Mouse (Mus musculus): Measurements from ENCODE around the gene Kcnk2. TPM values are rescaled to one million over a fixed set of nuclear protein-coding genes. Genes with fewer than 3 reads are reported as not detected.

Kcnk2 gene
- polyA plus RNA-seq, 1 experiment from 2014 or later = 3.7 TPM

DNA sequence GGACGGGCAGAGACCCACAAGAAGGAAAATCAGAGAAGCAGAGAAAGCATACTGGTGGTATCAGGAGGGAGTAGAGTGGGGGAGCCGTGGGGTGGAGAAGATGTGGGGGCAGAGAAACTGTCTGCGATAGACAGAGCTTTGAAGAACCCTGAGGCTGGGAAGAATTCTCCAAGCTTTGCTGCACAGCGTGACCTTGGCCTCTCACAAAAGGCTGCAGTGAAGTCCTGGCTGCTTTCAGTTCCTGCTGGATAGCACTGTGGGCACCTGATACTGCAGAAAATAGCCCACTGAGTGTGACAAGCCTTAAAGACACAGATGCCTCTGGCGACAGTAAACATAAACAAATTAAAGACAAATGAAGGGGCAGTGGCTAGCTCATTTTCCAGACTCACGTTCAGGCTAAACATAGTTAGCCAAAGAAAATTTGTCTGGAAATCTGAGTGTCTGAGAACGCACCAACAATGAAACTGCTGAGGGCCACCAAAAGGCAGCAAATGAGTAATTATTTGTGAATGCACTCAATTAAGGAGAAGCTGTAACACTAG, 216.8 kb downstream of the Kcnk2 start:
- Histone ChIP-seq H3K27ac (ENCODE audit: low read depth, low read length) (no peak overlapping the region), H3K9me3 (ENCODE audit: control insufficient read depth, low read length) (no peaks in the 10 kb centered on the region), H3K4me2 (ENCODE audit: low read depth) (no peak overlapping the region), H3K36me3 (ENCODE audit: control insufficient read depth, insufficient read depth, low read length) (no peaks in the 10 kb centered on the region), H3K9ac (ENCODE audit: low read length) (no peak overlapping the region), H3K4me1 (ENCODE audit: control insufficient read depth, insufficient read depth, low read length) (no peaks in the 10 kb centered on the region), H3K27me3 (ENCODE audit: control insufficient read depth, insufficient read depth, low read length) (no peaks in the 10 kb centered on the region), H3K4me3 (ENCODE audit: low read depth, low read length) (no peak overlapping the region)
- DNase-seq (ENCODE audit: low spot score) (no peak), ATAC-seq (ENCODE audit: insufficient read depth, low FRiP score, low TSS enrichment) (no peak)
- WGBS = 58% methylated on average over 7 of the region's 7 CpGs

DNA sequence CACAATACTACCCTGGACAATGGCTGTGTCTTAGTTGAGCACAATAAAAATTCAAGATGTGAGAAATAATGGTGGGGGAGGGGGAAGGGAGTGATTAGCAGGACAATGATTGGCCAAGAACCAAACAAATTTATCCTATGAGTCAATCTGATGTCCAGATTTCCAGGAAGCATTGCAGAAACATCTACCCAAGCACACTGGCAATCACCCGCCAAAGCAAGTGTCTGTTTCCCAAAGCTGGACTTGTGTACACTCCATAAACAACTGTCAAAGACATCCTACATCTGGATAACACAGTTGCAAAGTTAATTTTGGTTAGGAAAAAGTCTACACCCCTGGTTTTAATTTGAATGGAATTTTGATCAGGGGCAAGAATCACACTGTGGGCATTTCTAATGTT, 224.3 kb downstream of the Kcnk2 start:
- Histone ChIP-seq H3K9me3 (ENCODE audit: control insufficient read depth, low read length) (no peaks in the 10 kb centered on the region), H3K27ac (ENCODE audit: low read depth, low read length) (no peak overlapping the region), H3K4me1 (ENCODE audit: control insufficient read depth, insufficient read depth, low read length) (no peaks in the 10 kb centered on the region; the same call in 1 of the 2 replicates), H3K36me3 (ENCODE audit: control insufficient read depth, insufficient read depth, low read length) (no peaks in the 10 kb centered on the region), H3K9ac (ENCODE audit: low read length) (no peak overlapping the region), H3K27me3 (ENCODE audit: control insufficient read depth, insufficient read depth, low read length) (no peaks in the 10 kb centered on the region), H3K4me2 (ENCODE audit: low read depth) (no peak overlapping the region), H3K4me3 (ENCODE audit: low read depth, low read length) (no peak overlapping the region)
- ATAC-seq (ENCODE audit: insufficient read depth, low FRiP score, low TSS enrichment) (no peak), DNase-seq (ENCODE audit: low spot score) (no peak)
- WGBS = 97% methylated on average over 1 of the region's 1 CpGs

DNA sequence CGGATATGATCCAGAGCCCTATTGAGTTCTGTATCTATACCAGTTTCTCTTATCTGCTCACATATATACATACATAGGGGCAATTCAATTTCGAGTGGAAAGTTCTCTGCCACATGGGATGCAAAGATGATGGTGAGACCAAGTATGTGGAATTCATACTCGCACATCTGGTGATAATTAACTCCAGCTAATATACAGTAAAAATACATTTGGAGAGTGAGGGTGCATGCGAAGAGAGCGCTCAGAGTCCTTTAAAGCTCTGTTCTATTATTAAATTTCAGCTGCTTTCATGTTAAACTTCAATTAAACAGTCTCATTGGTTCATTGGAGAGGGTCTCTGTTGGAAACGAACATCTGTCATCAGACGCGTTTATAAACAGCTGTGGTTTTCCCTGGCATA, 228.6 kb downstream of the Kcnk2 start:
- Histone ChIP-seq H3K9me3 (ENCODE audit: control insufficient read depth, low read length) (no peaks in the 10 kb centered on the region), H3K27ac (ENCODE audit: low read depth, low read length) (no peak overlapping the region), H3K36me3 (ENCODE audit: control insufficient read depth, insufficient read depth, low read length) (no peaks in the 10 kb centered on the region), H3K4me2 (ENCODE audit: low read depth) (no peak overlapping the region), H3K4me3 (ENCODE audit: low read depth, low read length) (no peak overlapping the region), H3K27me3 (ENCODE audit: control insufficient read depth, insufficient read depth, low read length) (no peaks in the 10 kb centered on the region), H3K9ac (ENCODE audit: low read length) (no peak overlapping the region), H3K4me1 (ENCODE audit: control insufficient read depth, insufficient read depth, low read length) (no peaks in the 10 kb centered on the region; the same call in 1 of the 2 replicates)
- no peak for ATAC-seq (ENCODE audit: insufficient read depth, low FRiP score, low TSS enrichment)
- WGBS = 76% methylated on average over 8 of the region's 8 CpGs
- DNase-seq (ENCODE audit: low spot score) = no peak

DNA sequence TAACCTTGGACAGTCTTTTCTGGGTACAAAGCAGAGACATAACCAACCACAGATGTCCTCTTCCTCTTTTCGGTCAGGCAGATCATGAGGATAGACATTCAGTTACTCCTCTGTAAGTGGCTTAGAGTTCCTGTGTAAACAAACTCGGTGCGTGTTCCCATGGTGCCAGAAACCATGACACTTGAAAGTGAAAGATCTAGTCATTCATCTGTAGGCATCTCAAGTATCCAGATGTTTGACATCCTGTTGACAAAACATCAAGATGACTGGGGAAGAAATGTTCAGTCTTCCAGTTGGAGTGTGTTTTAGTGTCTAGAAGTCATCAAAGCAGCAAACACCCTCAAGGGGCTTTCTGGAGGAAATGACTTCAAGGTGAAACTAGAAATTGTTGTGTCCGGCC, 230.9 kb downstream of the Kcnk2 start:
- Histone ChIP-seq H3K27me3 (ENCODE audit: control insufficient read depth, insufficient read depth, low read length) (no peaks in the 10 kb centered on the region), H3K4me3 (ENCODE audit: low read depth, low read length) (no peak overlapping the region), H3K9ac (ENCODE audit: low read length) (no peak overlapping the region), H3K27ac (ENCODE audit: low read depth, low read length) (no peak overlapping the region), H3K9me3 (ENCODE audit: control insufficient read depth, low read length) (no peaks in the 10 kb centered on the region), H3K36me3 (ENCODE audit: control insufficient read depth, insufficient read depth, low read length) (no peaks in the 10 kb centered on the region), H3K4me1 (ENCODE audit: control insufficient read depth, insufficient read depth, low read length) (no peaks in the 10 kb centered on the region; the same call in 1 of the 2 replicates), H3K4me2 (ENCODE audit: low read depth) (no peak overlapping the region)
- DNase-seq (ENCODE audit: low spot score) (no peak), ATAC-seq (ENCODE audit: insufficient read depth, low FRiP score, low TSS enrichment) (no peak)
- 67% methylated on average over 4 of the region's 4 CpGs for WGBS

DNA sequence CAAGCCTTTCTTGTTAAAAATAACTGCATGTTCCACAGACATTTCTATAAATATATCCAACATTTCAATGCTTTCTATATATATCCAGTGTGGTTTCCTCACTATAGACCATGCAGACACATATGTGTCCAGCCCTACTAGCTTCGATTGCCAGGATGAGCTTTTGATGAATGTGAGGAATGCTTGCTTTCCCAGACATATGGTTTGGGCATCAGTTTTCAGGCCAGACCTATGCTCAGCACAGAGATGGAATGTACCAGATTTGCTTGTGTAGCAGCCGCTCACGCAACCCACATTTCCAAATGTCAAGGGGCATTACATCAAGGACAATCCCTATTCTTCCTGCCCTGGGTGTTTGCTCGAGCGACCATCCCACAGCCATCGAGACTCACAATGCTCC, 236.3 kb downstream of the Kcnk2 start:
- Histone ChIP-seq H3K36me3 (ENCODE audit: control insufficient read depth, insufficient read depth, low read length) (no peaks in the 10 kb centered on the region), H3K4me2 (ENCODE audit: low read depth) (no peak overlapping the region), H3K9ac (ENCODE audit: low read length) (no peak overlapping the region), H3K27me3 (ENCODE audit: control insufficient read depth, insufficient read depth, low read length) (no peaks in the 10 kb centered on the region), H3K4me3 (ENCODE audit: low read depth, low read length) (no peak overlapping the region), H3K4me1 (ENCODE audit: control insufficient read depth, insufficient read depth, low read length) (no peaks in the 10 kb centered on the region), H3K9me3 (ENCODE audit: control insufficient read depth, low read length) (no peaks in the 10 kb centered on the region), H3K27ac (ENCODE audit: low read depth, low read length) (no peak overlapping the region)
- ATAC-seq (ENCODE audit: insufficient read depth, low FRiP score, low TSS enrichment) (no peak), DNase-seq (ENCODE audit: low spot score) (no peak)
- WGBS = 74% methylated on average over 6 of the region's 6 CpGs

DNA sequence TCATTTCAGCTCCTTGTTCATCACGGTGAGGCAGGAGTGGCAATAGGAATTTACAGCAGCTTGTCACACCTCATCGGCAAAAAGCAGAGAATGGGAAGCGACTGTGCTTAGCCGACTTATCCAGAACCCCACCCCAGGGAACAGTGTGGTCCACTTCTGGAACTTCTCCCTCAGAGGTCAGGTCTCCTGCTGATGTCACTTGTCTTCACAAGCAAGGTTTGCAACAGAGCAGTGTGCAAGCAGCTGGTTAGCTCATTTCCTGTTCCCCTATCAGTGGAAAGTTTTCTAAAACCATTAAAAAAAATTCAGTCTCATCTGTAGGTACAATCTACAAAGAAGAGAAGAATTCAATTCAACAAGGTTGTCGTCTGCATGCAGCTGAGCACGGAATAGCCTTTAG, 236.9 kb downstream of the Kcnk2 start:
- ATAC-seq (ENCODE audit: insufficient read depth, low FRiP score, low TSS enrichment) (no peak), DNase-seq (ENCODE audit: low spot score) (no peak)
- no peaks in the 10 kb centered on the region for H3K4me1 ChIP-seq (ENCODE audit: control insufficient read depth, insufficient read depth, low read length)
- WGBS = 53% methylated on average over 6 of the region's 6 CpGs
- H3K27me3 ChIP-seq (ENCODE audit: control insufficient read depth, insufficient read depth, low read length) = no peaks in the 10 kb centered on the region
- no peak overlapping the region for H3K9ac ChIP-seq (ENCODE audit: low read length)
- no peak overlapping the region for H3K4me2 ChIP-seq (ENCODE audit: low read depth)
- no peaks in the 10 kb centered on the region for H3K36me3 ChIP-seq (ENCODE audit: control insufficient read depth, insufficient read depth, low read length)
- H3K9me3 ChIP-seq (ENCODE audit: control insufficient read depth, low read length) = no peaks in the 10 kb centered on the region
- H3K27ac ChIP-seq (ENCODE audit: low read depth, low read length) = no peak overlapping the region
- no peak overlapping the region for H3K4me3 ChIP-seq (ENCODE audit: low read depth, low read length)

DNA sequence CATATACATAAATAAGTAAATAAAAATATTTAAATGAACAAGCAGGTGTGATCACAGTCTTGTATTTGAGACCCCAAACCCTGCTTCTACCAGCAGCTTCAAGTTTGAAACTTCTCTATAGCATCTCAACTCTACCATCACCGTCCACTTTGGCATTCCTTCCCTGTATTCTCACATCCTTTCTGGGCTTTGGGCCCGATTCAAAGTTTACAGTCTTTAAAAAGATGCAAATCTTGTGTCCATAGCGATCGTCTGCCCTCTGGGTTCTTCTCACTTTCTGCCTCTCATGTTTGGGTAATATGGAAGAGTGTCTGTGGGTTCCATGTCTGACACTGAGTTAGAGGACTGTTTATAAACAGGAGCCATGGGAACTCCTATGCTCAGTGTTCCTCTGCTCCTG, 237.4 kb downstream of the Kcnk2 start:
- Histone ChIP-seq H3K27me3 (ENCODE audit: control insufficient read depth, insufficient read depth, low read length) (no peaks in the 10 kb centered on the region), H3K27ac (ENCODE audit: low read depth, low read length) (no peak overlapping the region), H3K9me3 (ENCODE audit: control insufficient read depth, low read length) (no peaks in the 10 kb centered on the region), H3K36me3 (ENCODE audit: control insufficient read depth, insufficient read depth, low read length) (no peaks in the 10 kb centered on the region), H3K9ac (ENCODE audit: low read length) (no peak overlapping the region), H3K4me1 (ENCODE audit: control insufficient read depth, insufficient read depth, low read length) (no peaks in the 10 kb centered on the region), H3K4me2 (ENCODE audit: low read depth) (no peak overlapping the region), H3K4me3 (ENCODE audit: low read depth, low read length) (no peak overlapping the region)
- no peak for ATAC-seq (ENCODE audit: insufficient read depth, low FRiP score, low TSS enrichment)
- 87% methylated on average over 4 of the region's 4 CpGs for WGBS
- DNase-seq (ENCODE audit: low spot score) = no peak

DNA sequence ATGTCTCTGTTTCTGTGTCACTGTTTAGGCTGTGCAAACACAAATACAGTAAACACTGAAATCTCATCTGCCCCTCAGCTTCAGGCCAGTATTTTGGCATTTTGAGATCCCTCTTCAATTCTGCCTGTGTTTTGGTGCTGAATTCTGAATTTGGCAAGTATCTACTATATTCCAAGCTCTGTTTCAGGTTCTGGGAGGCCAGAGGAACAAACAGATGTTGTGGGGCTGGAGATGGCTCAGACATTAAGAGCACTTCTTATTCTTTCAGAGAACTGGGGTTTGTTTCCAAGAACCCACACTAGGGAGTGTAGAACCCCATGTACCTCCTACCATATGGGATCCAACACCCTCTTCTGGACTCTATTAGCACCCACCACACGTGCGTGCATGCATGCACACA, 237.8 kb downstream of the Kcnk2 start:
- ATAC-seq (ENCODE audit: insufficient read depth, low FRiP score, low TSS enrichment) (no peak), DNase-seq (ENCODE audit: low spot score) (no peak)
- H3K9ac ChIP-seq (ENCODE audit: low read length) = no peak overlapping the region
- no peak overlapping the region for H3K4me2 ChIP-seq (ENCODE audit: low read depth)
- no peaks in the 10 kb centered on the region for H3K9me3 ChIP-seq (ENCODE audit: control insufficient read depth, low read length)
- no peak overlapping the region for H3K4me3 ChIP-seq (ENCODE audit: low read depth, low read length)
- H3K4me1 ChIP-seq (ENCODE audit: control insufficient read depth, insufficient read depth, low read length) = no peaks in the 10 kb centered on the region
- no peak overlapping the region for H3K27ac ChIP-seq (ENCODE audit: low read depth, low read length)
- 93% methylated on average over 2 of the region's 2 CpGs for WGBS
- H3K27me3 ChIP-seq (ENCODE audit: control insufficient read depth, insufficient read depth, low read length) = no peaks in the 10 kb centered on the region
- H3K36me3 ChIP-seq (ENCODE audit: control insufficient read depth, insufficient read depth, low read length) = no peaks in the 10 kb centered on the region
